Mouse (Mus musculus): ENCODE data around the gene AB124611. TPM values are rescaled to one million over a fixed set of nuclear protein-coding genes. Genes with fewer than 3 reads are reported as not detected.
"Not testable (repeated sequence)": the region's sequence is repeated elsewhere in the genome, so short reads cannot be mapped to it uniquely, and the experiment has no call there.

AB124611 gene
- polyA plus RNA-seq, 1 experiment from 2014 or later: 6.0 TPM

DNA sequence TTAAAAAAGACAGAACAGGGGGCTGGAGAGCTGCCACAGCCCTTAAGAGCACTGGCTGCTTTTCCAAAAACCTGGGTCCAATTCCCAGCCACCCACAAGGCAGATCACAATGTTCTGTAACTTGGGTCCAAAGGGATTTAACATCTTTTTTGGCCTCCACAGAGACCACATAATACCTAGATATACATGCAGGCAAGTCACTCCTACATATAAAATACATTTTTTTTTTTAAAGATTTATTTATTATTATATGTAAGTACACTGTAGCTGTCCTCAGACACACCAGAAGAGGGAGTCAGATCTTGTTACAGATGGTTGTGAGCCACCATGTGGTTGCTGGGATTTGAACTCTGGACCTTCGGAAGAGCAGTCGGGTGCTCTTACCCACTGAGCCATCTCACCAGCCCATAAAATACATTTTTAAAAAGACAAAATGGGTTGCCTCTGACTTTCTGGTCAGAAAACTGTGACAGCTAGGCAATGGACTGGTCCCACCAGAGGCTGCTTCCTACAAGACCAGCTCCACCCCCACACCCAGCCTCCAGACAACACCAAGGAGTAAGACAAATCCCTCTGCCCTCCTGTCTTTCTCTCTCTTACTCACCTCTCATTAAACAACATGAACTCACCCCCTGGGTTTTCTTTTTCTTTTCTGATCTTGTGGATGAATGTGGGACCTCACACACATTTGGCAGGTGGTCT is 1.3 kb downstream of the AB124611 start:
- DNase-seq (ENCODE audit: low spot score): no peak
- no peaks in the 10 kb centered on the region for H3K27me3 ChIP-seq (ENCODE audit: low read depth, poor library complexity, severe bottlenecking)
- H3K4me1 ChIP-seq: peaks cover 12% of the 10 kb centered on the region
- 89% methylated on average over 2 of the region's 2 CpGs for WGBS
- no peak overlapping the region for H3K27ac ChIP-seq (replicated peaks)
- H3K9me3 ChIP-seq (replicated peaks): 0 out of 2 replicates have a peak, but pooled peaks cover under 1% of the 10 kb centered on the region
- H3K36me3 ChIP-seq: peaks cover 7% of the 10 kb centered on the region
- H3K4me3 ChIP-seq: no peak overlapping the region

DNA sequence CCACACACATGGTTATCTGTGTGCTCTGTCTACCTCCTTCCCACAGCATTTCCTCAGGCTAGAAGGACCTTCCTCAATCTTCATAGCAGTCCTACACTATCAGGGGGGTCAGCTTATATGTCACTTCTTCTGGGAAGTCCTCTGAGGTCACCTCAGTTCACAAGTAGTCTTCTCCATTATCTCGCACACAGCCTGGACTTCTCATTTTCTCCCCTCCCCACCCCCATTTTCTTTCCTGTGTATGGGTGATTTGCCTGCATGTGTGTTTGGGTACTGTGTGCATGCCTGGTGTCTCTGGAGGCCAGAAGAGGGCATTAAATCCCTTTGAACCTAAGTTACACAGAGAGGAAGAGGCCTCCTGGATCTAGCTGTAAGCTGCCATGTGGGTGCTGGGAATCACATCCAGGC is 1.9 kb downstream of the AB124611 start:
- peaks cover 12% of the 10 kb centered on the region for H3K4me1 ChIP-seq
- H3K36me3 ChIP-seq: peaks cover 7% of the 10 kb centered on the region
- H3K27me3 ChIP-seq (ENCODE audit: low read depth, poor library complexity, severe bottlenecking): no peaks in the 10 kb centered on the region
- no peak for DNase-seq (ENCODE audit: low spot score)
- H3K9me3 ChIP-seq (replicated peaks): no peaks in the 10 kb centered on the region
- 64% methylated on average over 1 of the region's 1 CpGs for WGBS
- H3K27ac ChIP-seq (replicated peaks): no peak overlapping the region
- no peak overlapping the region for H3K4me3 ChIP-seq

DNA sequence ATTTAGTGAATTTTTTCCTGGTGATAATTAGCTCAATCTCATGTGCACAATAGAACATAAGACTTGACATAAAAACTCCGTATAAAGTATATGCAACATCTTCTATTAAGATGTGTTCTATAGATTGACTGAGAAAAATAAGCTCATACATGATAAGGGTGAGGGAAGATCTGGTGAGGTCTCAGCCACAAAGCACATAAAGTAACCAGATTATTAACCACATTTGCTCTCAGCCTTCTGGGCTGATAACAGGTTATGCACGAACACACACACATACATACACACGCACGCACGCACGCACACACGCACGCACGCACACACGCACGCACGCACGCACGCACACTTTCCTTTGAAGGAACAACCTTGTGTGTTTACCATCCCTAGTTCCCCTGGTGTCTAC is 10.5 kb downstream of the AB124611 start:
- Histone ChIP-seq H3K9me3 (replicated peaks) (no peaks in the 10 kb centered on the region), H3K27ac (replicated peaks) (no peak overlapping the region), H3K36me3 (peaks cover 21% of the 10 kb centered on the region), H3K4me3 (no peak overlapping the region), H3K4me1 (no peaks in the 10 kb centered on the region), H3K27me3 (ENCODE audit: low read depth, poor library complexity, severe bottlenecking) (no peaks in the 10 kb centered on the region)
- WGBS: 97% methylated on average over 14 of the region's 14 CpGs
- DNase-seq (ENCODE audit: low spot score): no peak

- 69% methylated on average over 4 of the region's 4 CpGs for WGBS
- Histone ChIP-seq H3K4me3 (no peak overlapping the region), H3K36me3 (peaks cover 25% of the 10 kb centered on the region), H3K27ac (replicated peaks) (no peak overlapping the region), H3K27me3 (ENCODE audit: low read depth, poor library complexity, severe bottlenecking) (no peaks in the 10 kb centered on the region), H3K9me3 (replicated peaks) (no peaks in the 10 kb centered on the region), H3K4me1 (no peaks in the 10 kb centered on the region)
- DNase-seq (ENCODE audit: low spot score): no peak
Observed at GRCm38 (mm10) chr9:21537009-21537408, 11.0 kb downstream of the AB124611 start.

DNA sequence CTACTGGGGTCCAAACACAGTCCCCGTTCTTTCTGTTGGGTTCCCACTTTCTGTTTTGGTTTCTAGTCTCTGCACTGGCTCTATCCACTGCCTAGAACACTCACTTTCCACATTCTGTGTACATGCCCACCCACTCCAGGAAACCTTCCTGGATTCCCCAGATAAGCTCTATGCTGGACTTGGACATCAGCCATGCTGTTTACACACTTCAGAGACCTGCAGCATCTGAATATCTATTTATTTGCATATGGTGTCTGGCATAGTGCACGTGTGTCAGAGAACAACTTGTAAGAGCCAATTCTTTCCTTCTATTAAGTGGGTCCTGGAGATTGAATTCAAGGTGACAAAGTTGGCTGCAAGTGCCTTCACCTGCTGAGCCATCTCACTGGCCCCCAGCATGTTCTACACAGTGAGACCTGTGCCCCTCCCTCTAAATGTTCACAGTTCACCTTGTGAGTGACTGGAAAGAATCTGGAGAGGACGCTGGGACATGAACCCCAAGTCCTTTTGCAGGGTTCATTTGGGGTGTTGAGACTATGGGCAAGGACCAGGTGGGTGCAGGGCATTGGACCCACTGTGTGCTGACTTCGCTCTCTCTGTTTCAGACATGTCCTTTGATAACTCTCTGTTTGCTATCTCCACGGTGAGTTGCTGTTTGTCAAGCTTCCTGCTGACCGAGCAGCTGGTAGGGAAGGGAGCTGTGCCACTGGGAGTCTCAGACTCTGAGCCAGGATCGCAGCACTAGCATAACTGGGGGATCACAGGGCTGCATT is 14.2 kb downstream of the AB124611 start:
- Histone ChIP-seq H3K36me3 (peaks cover 25% of the 10 kb centered on the region), H3K4me3 (no peak overlapping the region), H3K9me3 (replicated peaks) (no peaks in the 10 kb centered on the region), H3K27me3 (ENCODE audit: low read depth, poor library complexity, severe bottlenecking) (no peaks in the 10 kb centered on the region), H3K4me1 (peaks cover 7% of the 10 kb centered on the region), H3K27ac (replicated peaks) (no peak overlapping the region)
- DNase-seq (ENCODE audit: low spot score): no peak
- WGBS: 84% methylated on average over 7 of the region's 7 CpGs

DNA sequence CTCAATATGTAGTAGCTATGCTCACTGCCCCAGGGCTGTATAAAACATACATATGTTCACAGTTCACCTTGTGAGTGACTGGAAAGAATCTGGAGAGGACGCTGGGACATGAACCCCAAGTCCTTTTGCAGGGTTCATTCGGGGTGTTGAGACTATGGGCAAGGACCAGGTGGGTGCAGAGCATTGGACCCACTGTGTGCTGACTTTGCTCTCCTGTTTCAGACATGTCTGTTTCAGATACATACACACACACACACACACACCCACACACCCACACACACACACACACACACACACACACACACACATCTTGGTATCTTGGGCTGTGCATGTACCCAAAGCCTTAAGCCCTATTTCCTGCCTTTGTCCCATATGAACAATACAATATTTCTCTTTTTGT is 16.0 kb downstream of the AB124611 start:
- not testable (repeated sequence) for DNase-seq (ENCODE audit: low spot score); H3K4me3 ChIP-seq; H3K27me3 ChIP-seq (ENCODE audit: low read depth, poor library complexity, severe bottlenecking); H3K27ac ChIP-seq (replicated peaks); H3K9me3 ChIP-seq (replicated peaks)
- Histone ChIP-seq H3K36me3 (peaks cover 16% of the 10 kb centered on the region), H3K4me1 (peaks cover 14% of the 10 kb centered on the region)
- WGBS: 84% methylated on average over 2 of the region's 2 CpGs

DNA sequence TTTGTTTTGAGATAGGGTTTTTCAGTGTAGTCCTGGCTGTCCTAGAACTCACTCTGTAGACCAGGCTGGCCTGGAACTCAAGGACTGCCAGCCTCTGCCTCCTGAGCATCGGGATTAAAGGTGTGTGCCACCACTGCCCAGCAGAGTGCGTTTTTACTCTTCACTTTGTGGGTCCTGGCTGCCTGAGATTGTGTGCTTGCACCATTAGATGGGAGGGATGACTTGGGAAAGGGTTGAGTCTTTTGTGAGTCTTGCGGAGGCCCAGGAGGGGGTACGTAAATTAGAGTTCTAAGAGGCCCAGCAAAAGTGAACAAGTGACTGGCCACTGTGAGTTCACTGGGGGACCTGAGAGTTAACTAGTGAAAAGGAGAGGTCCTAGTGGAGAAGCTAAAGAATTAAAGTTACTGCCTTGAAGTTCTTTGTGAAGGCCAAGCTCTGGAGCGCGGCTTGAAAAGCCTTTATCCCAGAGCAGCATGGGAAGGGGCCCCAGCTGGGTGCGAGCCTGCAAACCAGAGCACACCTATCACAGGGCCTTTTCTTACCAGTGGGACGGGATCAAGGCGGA is 19.5 kb downstream of the AB124611 start:
- Histone ChIP-seq H3K36me3 (peaks cover 24% of the 10 kb centered on the region), H3K9me3 (replicated peaks) (no peaks in the 10 kb centered on the region), H3K4me1 (peaks cover 30% of the 10 kb centered on the region), H3K27me3 (ENCODE audit: low read depth, poor library complexity, severe bottlenecking) (no peaks in the 10 kb centered on the region), H3K4me3 (peak overlapping the region; percentile 94), H3K27ac (replicated peaks) (peak overlapping the region; percentile 99)
- 6% methylated on average over 9 of the region's 9 CpGs for WGBS
- DNase-seq (ENCODE audit: low spot score): no peak

DNA sequence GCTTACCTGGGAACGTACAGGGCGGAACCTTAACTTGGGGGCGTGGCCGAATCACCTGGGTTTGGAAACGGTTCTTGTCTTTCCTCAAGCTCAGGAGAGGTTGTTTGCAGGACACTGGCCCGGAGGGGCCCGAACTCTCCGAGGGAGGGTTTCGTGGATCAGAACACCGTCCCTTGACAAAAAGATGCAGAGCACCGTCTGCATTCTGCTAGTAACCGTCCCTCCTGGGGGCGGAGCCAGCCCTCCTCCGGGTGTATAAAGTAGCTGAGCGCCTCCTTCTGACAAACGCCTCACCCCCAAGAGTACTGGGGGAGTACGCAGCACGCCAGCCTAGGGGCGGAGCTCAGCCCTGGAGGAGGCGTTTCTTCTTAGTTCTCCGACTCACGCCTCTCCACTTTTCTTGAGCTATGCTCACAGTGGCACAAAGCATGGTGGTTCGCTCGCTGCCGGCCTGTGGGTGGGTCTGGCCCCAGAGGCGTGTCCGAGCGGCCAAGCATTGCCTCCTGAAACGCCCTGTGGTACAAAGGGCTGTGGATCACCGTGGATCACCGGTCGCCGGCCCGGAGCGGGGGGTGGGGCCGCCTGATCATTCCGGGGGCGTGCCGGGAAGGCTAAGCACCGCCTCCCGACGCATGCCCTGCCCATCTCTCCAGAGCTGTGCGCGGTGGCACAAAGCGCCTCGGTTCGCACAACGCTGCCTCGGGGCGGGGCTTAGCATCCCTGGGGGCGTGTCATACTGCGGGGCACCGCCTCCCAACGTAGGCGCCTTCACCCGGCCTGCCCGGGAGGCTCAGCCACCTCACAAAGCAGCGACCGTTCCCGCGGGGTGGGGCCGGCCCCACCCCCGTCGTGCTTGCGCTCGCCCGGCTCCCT is 20.2 kb downstream of the AB124611 start:
- peak overlapping the region; percentile 99 for H3K27ac ChIP-seq (replicated peaks)
- peaks cover 30% of the 10 kb centered on the region for H3K4me1 ChIP-seq
- WGBS: 0% methylated on average over 67 of the region's 67 CpGs
- H3K36me3 ChIP-seq: peaks cover 30% of the 10 kb centered on the region
- peak; percentile 100 for DNase-seq (ENCODE audit: low spot score)
- H3K27me3 ChIP-seq (ENCODE audit: low read depth, poor library complexity, severe bottlenecking): no peaks in the 10 kb centered on the region
- no peaks in the 10 kb centered on the region for H3K9me3 ChIP-seq (replicated peaks)
- H3K4me3 ChIP-seq: peak overlapping the region; percentile 94

GRCm38 (mm10) chr9:21546789-21547074 is 20.8 kb downstream of the AB124611 start, which contains the start of gene Carm1:
TSS of gene Carm1 (plus strand) at chr9:21546894.
- H3K27ac ChIP-seq (replicated peaks): peak within 1 kb of the TSS; percentile 99
- H3K9me3 ChIP-seq (replicated peaks): no peaks in the 10 kb centered on the region
- WGBS: 17% methylated on average over 52 of the region's 52 CpGs
- DNase-seq (ENCODE audit: low spot score): no peak
- H3K27me3 ChIP-seq (ENCODE audit: low read depth, poor library complexity, severe bottlenecking): no peaks in the 10 kb centered on the region
- H3K4me3 ChIP-seq: peak within 1 kb of the TSS; percentile 94
- H3K4me1 ChIP-seq: peaks cover 30% of the 10 kb centered on the region
- H3K36me3 ChIP-seq: peaks cover 34% of the 10 kb centered on the region

- H3K27ac ChIP-seq (replicated peaks): peak overlapping the region; percentile 99
- no peaks in the 10 kb centered on the region for H3K9me3 ChIP-seq (replicated peaks)
- 1% methylated on average over 64 of the region's 66 CpGs for WGBS
- DNase-seq (ENCODE audit: low spot score): peak; percentile 74
- peaks cover 36% of the 10 kb centered on the region for H3K36me3 ChIP-seq
- H3K4me1 ChIP-seq: peaks cover 30% of the 10 kb centered on the region
- peak overlapping the region; percentile 94 for H3K4me3 ChIP-seq
- H3K27me3 ChIP-seq (ENCODE audit: low read depth, poor library complexity, severe bottlenecking): no peaks in the 10 kb centered on the region
Observed at GRCm38 (mm10) chr9:21547075-21547941, 21.3 kb downstream of the AB124611 start.

DNA sequence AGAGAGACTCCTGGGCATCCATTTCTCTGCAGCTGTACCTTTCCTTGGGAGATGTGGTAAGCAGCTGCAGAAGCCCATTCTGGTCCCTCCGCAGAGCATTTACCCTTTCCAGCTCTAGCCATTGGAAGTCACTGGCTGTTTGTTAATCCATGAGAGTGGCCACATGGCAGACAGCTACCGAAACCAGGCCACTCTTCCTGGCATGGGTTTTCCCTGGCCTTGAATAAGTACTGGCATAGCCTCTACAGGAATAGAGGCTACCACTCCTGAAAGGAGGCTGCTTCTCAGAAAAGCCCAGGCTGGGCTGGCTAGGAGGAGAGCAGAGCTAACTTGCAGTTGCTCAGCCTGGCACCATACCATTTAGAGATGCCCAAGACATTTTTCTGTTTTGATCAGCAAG is 25.1 kb downstream of the AB124611 start:
- no peaks in the 10 kb centered on the region for H3K27me3 ChIP-seq (ENCODE audit: low read depth, poor library complexity, severe bottlenecking)
- H3K9me3 ChIP-seq (replicated peaks): no peaks in the 10 kb centered on the region
- H3K27ac ChIP-seq (replicated peaks): no peak overlapping the region
- peaks cover 63% of the 10 kb centered on the region for H3K36me3 ChIP-seq
- H3K4me3 ChIP-seq: no peak overlapping the region
- DNase-seq (ENCODE audit: low spot score): no peak
- peaks cover 16% of the 10 kb centered on the region for H3K4me1 ChIP-seq
- 94% methylated on average over 2 of the region's 2 CpGs for WGBS
